Mouse (Mus musculus): ENCODE results near the gene Ttll3. TPM values are rescaled to one million over a fixed set of nuclear protein-coding genes. Genes with fewer than 3 reads are reported as not detected.
A peak's percentile ranks its signal among the peaks of the same experiment; 100 is the strongest.

The Ttll3 gene
- total RNA-seq, 1 experiment from 2014 or later: 29.3 TPM

DNA sequence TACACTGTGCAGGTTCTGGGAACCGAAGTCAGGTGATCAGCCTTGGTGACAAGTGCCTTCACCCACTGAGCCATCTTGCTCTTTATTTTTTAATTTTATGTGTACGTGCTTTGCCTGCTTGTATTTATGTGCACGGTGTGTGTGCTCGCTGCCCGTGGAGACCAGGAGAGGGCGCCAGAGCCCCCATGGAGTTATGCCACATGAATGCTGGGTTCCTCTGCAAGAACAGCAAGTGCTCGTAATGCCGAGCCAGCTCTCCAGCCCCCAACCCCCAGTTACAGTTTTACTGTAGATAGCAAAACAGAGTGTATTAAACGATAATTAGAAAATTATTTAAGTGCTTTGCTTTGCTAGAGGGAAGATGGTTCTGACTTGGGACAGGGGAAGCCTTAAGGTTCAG is 17.6 kb downstream of the Ttll3 start:
- ATAC-seq (ENCODE audit: extremely low read depth, insufficient number of reproducible peaks, low FRiP score, poor library complexity, severe bottlenecking): no peak

DNA sequence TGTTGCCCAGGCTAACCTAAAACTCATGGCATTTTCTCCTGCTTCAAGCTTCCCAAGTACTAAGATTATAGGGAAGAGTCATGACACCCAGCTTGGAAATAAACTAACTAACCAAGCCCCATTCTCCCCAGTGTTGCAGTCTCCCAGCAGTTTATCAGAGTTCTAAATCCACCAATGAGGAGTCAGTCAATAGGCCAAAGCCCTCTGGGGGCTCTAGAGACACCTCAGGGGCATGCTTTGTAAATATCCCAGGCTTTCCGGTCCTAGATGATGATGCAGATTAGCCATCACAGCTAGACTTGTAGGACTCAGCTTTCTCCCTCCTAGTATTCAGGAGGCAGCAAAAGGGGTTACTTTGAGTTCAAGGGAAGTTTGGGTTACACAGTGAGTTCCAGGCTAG is 20.9 kb downstream of the Ttll3 start:
- no peak for ATAC-seq (ENCODE audit: extremely low read depth, insufficient number of reproducible peaks, low FRiP score, poor library complexity, severe bottlenecking)

DNA sequence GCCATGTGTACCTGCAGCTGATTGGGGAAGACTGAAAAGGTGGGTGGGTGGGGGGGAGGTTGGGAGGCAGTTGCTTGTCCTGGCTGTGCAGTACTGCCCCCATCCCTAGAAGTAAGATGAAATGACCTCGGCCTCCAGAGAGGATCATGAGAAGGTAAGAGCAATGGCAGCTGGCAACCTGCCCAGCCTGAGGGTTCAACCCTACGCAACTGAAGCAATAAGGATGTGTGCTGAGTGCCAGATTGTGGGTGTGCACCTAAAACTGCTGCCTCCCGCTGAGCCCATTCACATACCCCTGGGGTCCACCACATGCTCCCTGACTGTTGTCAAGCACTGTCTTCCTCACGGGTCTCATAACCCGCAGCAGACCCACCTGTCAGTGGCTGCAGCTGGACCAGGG is 27.4 kb downstream of the Ttll3 start:
- no peak for ATAC-seq (ENCODE audit: extremely low read depth, insufficient number of reproducible peaks, low FRiP score, poor library complexity, severe bottlenecking)

DNA sequence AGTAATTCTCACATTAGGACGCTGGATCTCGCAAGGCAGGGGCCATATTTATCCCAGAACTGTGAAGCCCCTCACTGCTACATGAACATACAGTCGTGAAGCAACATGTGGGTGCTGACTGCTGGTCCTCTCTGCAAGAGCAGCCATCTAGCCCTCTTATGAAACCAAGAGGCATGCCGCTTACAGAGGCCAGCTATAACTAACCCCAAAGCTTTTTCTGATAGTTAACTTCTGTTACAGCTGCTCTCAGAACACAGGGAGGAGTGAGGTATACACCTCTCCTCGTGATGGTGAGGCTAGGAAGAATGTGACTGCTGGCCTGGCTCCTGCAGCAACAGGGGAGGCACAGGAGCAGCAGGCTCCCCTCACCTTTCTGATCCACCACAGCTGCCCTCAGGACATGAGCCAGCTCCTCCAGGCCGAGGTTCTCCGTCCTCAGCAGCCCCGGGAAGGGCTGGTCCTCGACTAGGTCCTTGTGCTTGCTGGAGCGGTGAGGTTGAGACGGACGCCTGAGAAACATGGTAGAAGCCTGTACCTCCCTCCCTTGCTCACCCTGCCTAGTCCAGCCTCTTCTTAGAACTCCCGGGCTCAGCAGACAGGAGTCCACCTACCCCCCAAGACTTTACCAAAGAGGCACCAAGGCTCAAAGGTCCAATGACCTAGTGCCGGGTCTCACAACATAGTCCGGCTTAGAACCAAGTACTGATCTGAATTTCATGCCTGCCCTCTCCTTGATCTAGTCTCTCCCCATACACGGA is 29.6 kb downstream of the Ttll3 start:
- ATAC-seq (ENCODE audit: extremely low read depth, insufficient number of reproducible peaks, low FRiP score, poor library complexity, severe bottlenecking): no peak

DNA sequence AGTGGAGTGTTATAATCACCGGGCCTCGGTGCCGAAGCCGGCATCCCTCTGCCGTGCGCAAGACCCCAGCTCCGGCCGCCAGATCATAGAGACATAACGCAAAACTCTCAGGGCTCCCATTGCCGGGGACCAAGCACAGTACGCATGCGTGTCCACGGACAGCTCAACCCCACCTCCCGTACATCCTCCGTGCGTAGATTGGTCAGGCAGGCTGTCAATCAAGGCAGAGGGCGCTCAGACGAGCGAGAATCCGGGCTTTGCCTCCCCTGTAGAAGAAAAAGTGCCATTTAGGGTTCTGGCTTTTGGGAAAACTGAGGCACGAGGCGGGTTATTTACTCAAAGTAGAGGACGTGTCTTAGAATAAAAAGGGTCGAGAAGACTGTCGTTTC is 30.1 kb downstream of the Ttll3 start, which contains the start of gene Rpusd3:
Gene Rpusd3 (minus strand): TSS at position 142 of the 389 bp plus-strand sequence.
- ATAC-seq (ENCODE audit: extremely low read depth, insufficient number of reproducible peaks, low FRiP score, poor library complexity, severe bottlenecking): peak; percentile 97

DNA sequence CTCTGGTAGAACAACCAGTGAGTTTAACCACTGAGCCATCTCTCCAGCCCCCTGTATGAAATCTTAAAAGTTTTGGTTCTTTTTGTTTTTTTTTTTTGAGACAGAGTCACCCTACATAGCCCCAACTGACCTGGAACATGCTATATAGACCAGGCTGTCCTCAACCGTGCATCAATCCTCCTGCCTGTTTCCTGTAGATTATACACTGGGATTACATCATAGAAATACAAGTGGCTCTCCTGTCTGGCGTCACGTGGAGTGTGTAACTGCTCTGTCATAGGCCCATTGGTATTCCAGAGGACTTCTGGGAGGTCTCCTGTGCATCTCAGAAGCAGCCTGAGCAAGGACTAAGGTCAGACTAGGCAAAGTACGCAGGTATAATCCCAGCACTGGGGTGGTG is 33.9 kb downstream of the Ttll3 start:
- no peak for ATAC-seq (ENCODE audit: extremely low read depth, insufficient number of reproducible peaks, low FRiP score, poor library complexity, severe bottlenecking)

DNA sequence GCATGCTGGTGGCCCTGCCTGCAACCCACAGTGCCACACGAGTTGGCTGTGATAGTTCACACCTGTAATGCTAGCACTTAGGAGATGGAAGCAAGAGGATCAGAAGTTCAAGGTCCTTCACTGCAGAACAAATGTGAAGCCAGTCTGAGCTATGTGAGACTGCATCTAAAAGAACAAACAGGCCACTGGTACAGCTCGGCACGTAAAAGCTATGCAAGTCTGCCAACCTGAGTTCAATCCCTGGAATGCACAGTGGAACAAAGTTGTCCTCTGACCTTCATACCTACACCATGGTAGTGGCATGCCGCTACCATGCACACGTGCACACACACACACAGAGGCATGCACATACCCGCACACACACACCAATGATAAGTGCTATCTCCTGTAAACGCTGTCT is 35.1 kb downstream of the Ttll3 start:
- no peak for ATAC-seq (ENCODE audit: extremely low read depth, insufficient number of reproducible peaks, low FRiP score, poor library complexity, severe bottlenecking)

DNA sequence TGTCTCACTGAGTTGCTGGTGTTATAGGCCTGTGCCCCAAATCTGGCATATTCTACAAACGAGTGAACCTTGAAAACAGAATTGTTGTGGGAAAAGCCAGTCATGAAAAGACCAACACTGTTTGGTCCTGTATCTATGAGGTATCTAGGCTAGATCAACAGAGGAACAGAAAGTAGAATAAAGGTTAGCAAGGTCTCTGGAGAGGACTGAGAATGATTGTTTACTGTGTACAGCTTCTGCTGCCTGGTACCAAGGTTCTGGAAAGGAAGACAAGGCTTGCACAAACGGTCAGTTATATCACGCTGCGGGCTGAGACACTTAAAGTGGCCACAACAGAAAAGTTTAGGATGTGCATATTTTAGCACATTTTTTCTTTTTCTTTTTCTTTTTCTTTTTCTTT is 37.6 kb downstream of the Ttll3 start:
- no peak for ATAC-seq (ENCODE audit: extremely low read depth, insufficient number of reproducible peaks, low FRiP score, poor library complexity, severe bottlenecking)

DNA sequence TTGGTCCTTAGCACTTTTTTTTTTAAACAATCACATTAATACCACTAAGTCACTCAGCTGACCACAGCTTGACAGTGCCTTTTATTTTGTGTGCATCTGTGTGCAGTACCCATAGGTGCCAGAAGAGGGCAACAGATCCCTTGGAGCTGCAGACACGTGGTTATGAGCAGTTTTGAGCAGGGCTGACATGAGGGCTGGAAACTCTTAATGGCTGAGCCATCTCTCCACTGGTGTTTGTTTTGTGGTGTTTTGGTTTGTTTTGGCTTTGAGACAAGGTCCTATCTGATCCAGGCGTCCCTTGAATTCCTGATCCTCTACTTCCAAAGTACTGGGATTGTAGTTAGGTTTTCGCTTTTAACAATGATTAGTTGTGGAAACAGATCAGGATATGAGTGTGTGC is 38.3 kb downstream of the Ttll3 start:
- peak; percentile 62 for ATAC-seq (ENCODE audit: extremely low read depth, insufficient number of reproducible peaks, low FRiP score, poor library complexity, severe bottlenecking)

DNA sequence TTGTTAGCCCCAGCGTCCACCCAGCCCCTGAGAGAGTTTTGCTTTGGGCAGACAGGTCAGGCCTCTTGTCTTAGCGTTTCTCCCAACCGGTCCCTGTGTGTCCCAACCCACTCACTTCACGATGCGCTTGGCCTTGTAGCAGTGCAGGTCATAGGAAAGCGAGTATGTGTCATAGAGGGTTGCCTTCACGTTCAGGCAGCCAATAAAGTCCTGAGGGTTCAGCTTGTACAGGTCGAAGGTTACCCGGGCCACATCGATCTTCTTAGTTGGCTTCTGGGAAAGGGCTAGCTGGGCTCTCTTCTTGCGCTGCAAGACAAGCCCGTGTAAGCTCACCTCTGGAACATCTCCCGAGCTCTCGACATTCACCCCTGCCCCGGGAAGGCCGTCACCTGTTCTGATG is 38.9 kb downstream of the Ttll3 start:
- no peak for ATAC-seq (ENCODE audit: extremely low read depth, insufficient number of reproducible peaks, low FRiP score, poor library complexity, severe bottlenecking)

DNA sequence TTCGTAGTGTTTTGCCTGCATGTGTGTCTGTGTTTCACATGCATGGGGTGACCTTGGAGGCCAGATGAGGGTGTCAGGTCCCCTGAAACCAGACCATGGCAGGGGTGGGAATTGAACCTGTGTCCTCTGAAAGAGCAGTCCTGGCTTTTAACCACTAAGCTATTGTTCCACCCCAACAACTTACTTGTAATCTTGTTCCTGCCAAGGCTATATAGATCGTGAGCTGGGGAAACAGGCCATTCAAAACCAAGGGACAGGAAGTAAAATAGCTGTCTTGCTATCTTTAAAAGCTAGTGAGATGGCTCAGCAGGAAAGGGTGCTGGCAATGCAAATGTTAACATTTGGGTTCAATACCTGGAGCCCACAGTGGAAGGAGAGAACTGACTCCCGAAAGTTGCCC is 40.9 kb downstream of the Ttll3 start:
- ATAC-seq (ENCODE audit: extremely low read depth, insufficient number of reproducible peaks, low FRiP score, poor library complexity, severe bottlenecking): no peak

DNA sequence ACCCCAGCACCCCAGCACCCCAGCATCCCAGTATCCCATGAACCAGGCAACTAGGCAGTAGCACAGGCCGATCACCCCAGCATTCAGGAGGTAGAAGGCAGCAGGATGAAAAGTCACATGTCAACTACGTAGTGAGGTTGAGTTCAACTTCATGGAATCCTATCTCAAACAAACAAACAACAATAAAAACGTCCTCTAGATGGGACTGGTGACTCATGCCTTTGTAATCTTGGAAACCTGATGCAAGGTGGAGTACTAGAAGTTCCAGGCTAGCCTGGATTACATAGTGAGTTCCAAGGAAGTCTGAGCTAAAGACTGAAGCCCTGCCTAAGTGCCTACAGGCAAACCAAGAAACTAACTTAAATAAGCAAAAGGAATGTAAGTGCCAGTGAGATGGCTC is 41.8 kb downstream of the Ttll3 start:
- no peak for ATAC-seq (ENCODE audit: extremely low read depth, insufficient number of reproducible peaks, low FRiP score, poor library complexity, severe bottlenecking)

DNA sequence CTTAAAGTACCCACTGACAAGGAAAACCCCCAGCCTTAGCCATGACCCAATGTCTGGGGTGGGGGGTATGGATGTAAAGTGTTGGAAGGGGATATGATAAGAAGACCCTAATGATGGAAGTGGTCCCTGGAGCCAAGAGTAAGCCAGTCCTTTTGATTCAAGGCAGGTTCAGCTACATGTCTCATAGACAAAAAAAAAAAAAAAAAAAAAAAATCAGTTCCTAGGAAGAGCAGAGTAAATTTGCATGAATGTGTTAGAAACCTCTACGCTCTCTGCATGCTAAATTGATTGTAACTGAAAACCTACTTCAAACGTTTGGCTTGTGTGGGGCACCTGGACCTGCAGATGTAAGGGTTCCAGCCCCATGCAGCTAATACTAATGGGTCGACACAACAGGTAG is 42.7 kb downstream of the Ttll3 start:
- no peak for ATAC-seq (ENCODE audit: extremely low read depth, insufficient number of reproducible peaks, low FRiP score, poor library complexity, severe bottlenecking)

DNA sequence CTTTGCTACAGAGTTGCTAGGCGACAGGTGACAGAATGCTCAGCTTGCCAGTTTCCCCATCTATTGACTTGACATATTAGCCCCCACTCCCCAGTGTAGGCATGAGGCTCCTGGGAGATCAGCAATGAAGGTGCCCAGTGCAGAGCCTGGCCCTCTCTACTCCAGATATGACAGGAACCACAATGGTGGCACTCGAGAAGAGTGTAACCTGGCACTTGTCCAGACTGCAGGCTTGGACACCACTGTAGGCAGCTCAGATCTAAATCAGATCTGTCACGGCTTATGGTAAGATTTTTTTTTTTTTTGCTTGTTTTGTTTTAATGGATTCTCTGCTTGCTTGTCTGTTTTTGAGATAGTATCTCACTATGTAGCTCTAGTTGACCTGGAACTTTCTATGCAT is 44.6 kb downstream of the Ttll3 start:
- no peak for ATAC-seq (ENCODE audit: extremely low read depth, insufficient number of reproducible peaks, low FRiP score, poor library complexity, severe bottlenecking)

DNA sequence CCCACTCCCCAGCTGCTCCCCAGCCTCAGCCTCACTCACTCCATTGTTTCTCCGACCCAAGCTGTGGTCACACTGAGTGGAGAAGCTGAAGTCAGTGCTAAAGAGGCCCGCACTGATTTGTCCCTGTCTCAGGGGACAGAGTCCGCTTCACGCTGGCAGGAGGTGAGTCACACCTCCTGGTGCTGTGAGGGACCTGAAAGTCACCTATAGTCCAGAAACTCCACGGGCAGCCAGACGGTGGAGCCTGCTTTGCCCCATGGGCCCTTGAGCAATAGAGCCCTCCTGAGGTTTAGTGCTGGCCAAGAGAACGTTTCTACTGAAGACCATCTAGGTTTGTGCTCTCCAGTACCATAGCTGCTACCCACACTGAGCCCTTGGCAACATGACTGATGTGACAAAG is 45.6 kb downstream of the Ttll3 start:
- ATAC-seq (ENCODE audit: extremely low read depth, insufficient number of reproducible peaks, low FRiP score, poor library complexity, severe bottlenecking): no peak

DNA sequence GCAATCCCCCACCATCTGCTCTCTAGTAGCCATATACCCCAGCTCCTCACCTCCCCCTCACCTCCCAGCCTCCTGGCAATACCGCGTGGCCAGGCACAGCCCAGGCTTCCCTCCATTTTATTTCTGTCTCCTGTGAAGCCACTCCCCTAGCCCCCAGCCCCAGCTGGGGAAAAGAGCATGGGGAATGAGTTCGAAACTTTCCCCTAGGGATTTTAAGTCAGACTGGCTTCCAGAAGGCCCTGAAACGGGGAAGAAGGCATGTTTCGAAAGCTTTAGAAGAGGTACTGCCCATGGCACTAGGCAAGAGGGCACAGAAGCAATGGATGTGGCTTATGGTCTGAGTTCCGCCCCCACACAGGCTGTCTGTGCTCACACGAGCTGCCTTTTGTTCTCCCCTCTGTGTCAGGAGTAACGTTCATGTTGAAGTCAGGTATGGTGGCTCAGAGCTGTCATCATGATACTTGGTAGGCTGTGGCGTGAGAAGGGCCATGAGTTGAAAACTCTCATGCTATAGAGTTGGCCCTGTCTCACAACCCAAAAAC is 46.7 kb downstream of the Ttll3 start, which contains the start of gene Cidec:
Gene Cidec (minus strand): TSS at position 97 of the 542 bp plus-strand sequence.
- ATAC-seq (ENCODE audit: extremely low read depth, insufficient number of reproducible peaks, low FRiP score, poor library complexity, severe bottlenecking): no peak

DNA sequence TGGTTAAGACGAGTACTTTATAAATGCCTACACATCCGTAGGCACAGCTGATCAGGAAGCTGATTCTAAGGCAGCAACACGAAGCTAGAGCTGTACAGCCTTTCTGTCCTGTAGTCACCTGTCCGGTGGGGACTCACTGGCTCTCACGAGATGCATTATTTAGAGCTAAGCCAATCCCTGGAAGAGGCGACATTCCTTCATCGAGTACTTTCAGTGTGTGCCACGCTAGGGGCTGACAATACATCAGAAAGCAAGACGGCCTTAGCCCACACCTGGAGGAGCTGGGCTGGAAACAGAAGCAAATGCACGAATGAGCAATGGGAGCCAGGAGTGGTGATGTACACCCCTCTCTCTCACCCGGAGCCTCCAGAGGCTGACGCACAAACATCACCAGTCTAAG is 48.1 kb downstream of the Ttll3 start:
- no peak for ATAC-seq (ENCODE audit: extremely low read depth, insufficient number of reproducible peaks, low FRiP score, poor library complexity, severe bottlenecking)

DNA sequence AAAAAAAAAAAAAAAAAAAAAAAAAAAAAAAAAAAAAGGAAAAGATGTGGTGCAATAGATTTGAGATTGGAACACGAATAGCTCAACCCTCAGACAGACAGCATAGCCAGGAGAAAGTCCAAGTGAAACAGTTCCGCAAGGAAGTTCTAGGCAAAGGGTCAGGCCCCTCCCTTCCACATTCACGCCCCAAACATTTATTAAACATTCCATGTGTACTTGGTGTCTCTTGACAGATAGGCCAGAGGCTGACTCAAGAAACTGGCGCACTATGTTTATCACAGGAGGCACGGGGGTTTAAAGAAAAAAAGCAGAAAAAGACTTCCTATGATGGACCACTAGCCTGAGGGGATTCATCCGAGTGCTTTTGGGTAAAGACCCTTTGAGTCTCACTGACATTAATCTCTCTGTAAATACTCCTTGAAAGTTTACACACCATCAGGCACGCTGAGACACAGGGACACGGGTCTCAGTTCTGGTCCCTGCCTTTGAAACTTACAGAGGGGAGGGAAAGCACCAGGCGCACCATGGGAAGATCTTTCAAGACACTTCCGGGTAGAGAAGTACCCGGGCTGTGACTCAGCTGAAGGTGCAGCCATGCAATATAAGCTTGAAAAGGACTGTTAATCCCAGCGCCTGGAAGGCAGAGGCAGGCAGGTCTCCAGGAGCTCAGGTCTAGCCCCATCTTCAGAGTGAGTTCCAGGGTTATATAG is 49.8 kb downstream of the Ttll3 start:
- ATAC-seq (ENCODE audit: extremely low read depth, insufficient number of reproducible peaks, low FRiP score, poor library complexity, severe bottlenecking): no peak

DNA sequence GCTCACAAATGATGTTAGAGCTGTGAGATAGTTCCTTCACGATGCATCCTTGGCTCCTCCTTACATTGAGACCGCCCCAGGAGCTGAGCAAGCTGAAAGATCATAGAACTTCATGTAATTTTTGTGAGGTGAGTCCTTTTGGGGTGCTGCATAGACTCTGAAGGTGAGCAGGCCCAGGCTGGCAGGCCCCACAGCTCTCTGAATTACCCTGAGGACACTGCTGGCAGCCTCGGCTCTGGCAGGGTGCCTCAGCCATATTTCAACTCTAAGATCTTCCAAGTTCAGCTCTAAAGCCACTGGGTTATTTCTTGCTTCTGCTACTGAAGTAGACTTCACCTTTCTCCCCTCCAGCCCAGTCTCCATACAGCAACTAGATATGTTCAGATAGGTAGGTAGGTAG is 51.6 kb downstream of the Ttll3 start:
- no peak for ATAC-seq (ENCODE audit: extremely low read depth, insufficient number of reproducible peaks, low FRiP score, poor library complexity, severe bottlenecking)

DNA sequence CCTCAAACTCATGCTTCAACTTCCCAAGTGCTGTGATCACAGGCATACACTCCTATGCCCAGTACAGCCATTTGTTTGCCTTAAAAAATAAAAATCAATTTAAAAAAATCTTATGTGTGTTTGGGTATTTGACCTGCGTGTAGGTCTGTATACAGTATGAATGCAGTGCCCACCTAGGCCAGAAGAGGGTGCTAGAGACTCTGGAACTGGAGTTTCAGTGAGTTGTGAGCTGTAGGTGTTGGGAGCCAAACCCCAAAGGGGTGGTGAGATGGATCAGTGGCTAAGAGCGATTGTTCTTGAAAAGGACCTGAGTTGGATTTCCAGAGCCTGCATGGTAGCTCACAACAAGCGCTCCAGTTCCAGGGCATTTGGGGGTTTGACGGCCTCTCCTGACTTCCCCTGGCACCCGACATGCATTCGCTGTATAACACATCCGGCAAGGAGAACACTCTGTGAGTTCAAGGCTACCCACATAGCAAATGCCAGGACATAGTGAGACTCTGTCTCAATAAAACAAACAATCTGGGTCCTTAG is 52.2 kb downstream of the Ttll3 start:
- ATAC-seq (ENCODE audit: extremely low read depth, insufficient number of reproducible peaks, low FRiP score, poor library complexity, severe bottlenecking): peak; percentile 78
